Mouse (Mus musculus) inflammation-experienced regulatory T-cells, adult 6 months (primary cell): ENCODE data around the gene Tmem239. TPM values are rescaled to one million over a fixed set of nuclear protein-coding genes. Genes with fewer than 3 reads are reported as not detected.

Experiments
- ATAC-seq: one replicate; pipeline ENCODE4 v1.8.0; 2017
- polyA plus RNA-seq, 3 experiments: library from polyadenylated mRNA; unstranded; fragments of 100-300 nt; shearing (Covaris generic); gene quantifications; one replicate each; pipeline ENCODE4 v1.2.1; 2017

Tmem239 gene
- polyA plus RNA-seq, 3 experiments from 2014 or later = not detected

- ATAC-seq = peak; percentile 60
These were observed 5.5 kb downstream of the Tmem239 start for GRCm38 (mm10) chr2:130411558-130412495.

GRCm38 (mm10) chr2:130412775-130413174 lies 6.5 kb downstream of the Tmem239 start:
- no peak for ATAC-seq

GRCm38 (mm10) chr2:130414094-130414856 lies 8.0 kb downstream of the Tmem239 start:
- ATAC-seq = no peak

- ATAC-seq = no peak
These were observed 15.7 kb downstream of the Tmem239 start for GRCm38 (mm10) chr2:130421781-130422620.

- peak; percentile 59 for ATAC-seq
These were observed 17.3 kb downstream of the Tmem239 start for GRCm38 (mm10) chr2:130423397-130424125.

- peak; percentile 93 for ATAC-seq
These were observed 18.0 kb downstream of the Tmem239 start, which contains the start of the genes Vps16 and Pced1a for GRCm38 (mm10) chr2:130424126-130424853. TSS of gene Vps16 (plus strand) at chr2:130424339. TSS of gene Pced1a (minus strand) at chr2:130424701.

- no peak for ATAC-seq
These were observed 18.8 kb downstream of the Tmem239 start for GRCm38 (mm10) chr2:130425112-130425511.

- ATAC-seq = no peak
These were observed 23.6 kb downstream of the Tmem239 start for GRCm38 (mm10) chr2:130429851-130430250.

- ATAC-seq = no peak
These were observed 24.2 kb downstream of the Tmem239 start for GRCm38 (mm10) chr2:130430484-130430883.

- ATAC-seq = no peak
These were observed 25.9 kb downstream of the Tmem239 start for GRCm38 (mm10) chr2:130432157-130432556.

- ATAC-seq = no peak
These were observed 26.9 kb downstream of the Tmem239 start for GRCm38 (mm10) chr2:130433152-130433551.

GRCm38 (mm10) chr2:130436769-130437168 lies 30.5 kb downstream of the Tmem239 start:
- ATAC-seq = no peak

GRCm38 (mm10) chr2:130438861-130439260 lies 32.6 kb downstream of the Tmem239 start:
- no peak for ATAC-seq

- ATAC-seq = no peak
These were observed 33.7 kb downstream of the Tmem239 start for GRCm38 (mm10) chr2:130439840-130440480.

- ATAC-seq = no peak
These were observed 35.9 kb downstream of the Tmem239 start for GRCm38 (mm10) chr2:130442162-130442561.

GRCm38 (mm10) chr2:130448449-130448848 lies 42.2 kb downstream of the Tmem239 start:
- ATAC-seq = no peak

GRCm38 (mm10) chr2:130449021-130449793 lies 42.9 kb downstream of the Tmem239 start:
- no peak for ATAC-seq

- peak; percentile 93 for ATAC-seq
These were observed 43.6 kb downstream of the Tmem239 start, which contains the start of gene Ptpra for GRCm38 (mm10) chr2:130449794-130450433. TSS of gene Ptpra (plus strand) at chr2:130450278.

GRCm38 (mm10) chr2:130450434-130450796 lies 44.1 kb downstream of the Tmem239 start:
- ATAC-seq = peak; percentile 69
